ENCODE assay signal across 8 mouse cellular contexts in the genomic region with DNA sequence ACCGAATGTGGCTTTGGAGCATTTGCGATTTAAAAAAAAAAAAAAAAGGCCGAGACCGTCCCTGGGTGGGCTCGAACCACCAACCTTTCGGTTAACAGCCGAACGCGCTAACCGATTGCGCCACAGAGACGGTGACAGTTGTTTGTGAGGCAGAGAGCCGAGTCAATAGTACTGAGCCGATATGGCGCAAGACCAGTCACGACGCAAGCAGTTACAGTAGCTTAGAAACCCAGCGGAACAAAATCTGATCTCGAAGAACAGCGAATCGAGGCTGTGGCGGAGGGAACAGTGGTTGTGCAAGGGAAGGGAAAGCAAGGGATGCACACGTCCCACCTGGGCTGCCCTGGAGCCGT. TPM values are rescaled to one million over a fixed set of nuclear protein-coding genes. Genes with fewer than 3 reads are reported as not detected.
DNase-seq lines count a peak whose midpoint lies in the region; ATAC-seq lines count a peak whose summit lies in the region.

No protein-coding gene starts in this region.

- H3K9me3 ChIP-seq in hindbrain, embryonic 13.5 days = no peaks in the 10 kb centered on the region

- no peak; the same call in 1 of the 2 replicates for ATAC-seq in hindbrain, embryonic 13.5 days (ENCODE audit: low FRiP score)

- H3K4me3 ChIP-seq in hindbrain, embryonic 13.5 days = peak overlapping the region; percentile 72

- H3K27me3 ChIP-seq in hindbrain, embryonic 13.5 days = no peaks in the 10 kb centered on the region

- peaks cover 21% of the 10 kb centered on the region for H3K36me3 ChIP-seq in hindbrain, embryonic 13.5 days

- H3K9ac ChIP-seq in hindbrain, embryonic 13.5 days = peak overlapping the region; percentile 79

- H3K4me2 ChIP-seq in hindbrain, embryonic 13.5 days = peak overlapping the region; percentile 89

- H3K27ac ChIP-seq in hindbrain, embryonic 13.5 days = peak overlapping the region; percentile 90

- peaks cover 42% of the 10 kb centered on the region for H3K4me1 ChIP-seq in hindbrain, embryonic 13.5 days (replicated peaks)

- under 1% methylated on average over 24 of the region's 24 CpGs for WGBS in hindbrain, embryonic 13.5 days

- peak; percentile 85 for DNase-seq in Muller cell, postnatal 12 days (ENCODE audit: inconsistent ontology term)
- DNase-seq in cerebellum, adult 9-11 months = peak; percentile 90
- DNase-seq in frontal cortex, postnatal 14 days (ENCODE audit: low spot score in 2 of 2) = peak; percentile 83 to 93
- peak; percentile 87 to 91 for DNase-seq in layer of hippocampus, postnatal 36 days
- peak; percentile 91 to 95 for DNase-seq in lung, postnatal 4 days
- DNase-seq in retina, postnatal 1 day = peak; percentile 92
- DNase-seq in thymus, postnatal 4 days = peak; percentile 92

RNA-seq across cellular contexts. Expression of gene Psmb3, which starts 0.8 kb away (rescaled TPM):
- 476 and 483 TPM in 2 replicates for polyA plus RNA-seq in hindbrain, embryonic 13.5 days (2015; fragmentation: Nextera tagmentation; extraction: Ambion mirVana)
- 100 to 1,000 TPM; 125 to 129 TPM for total RNA-seq in layer of hippocampus, postnatal 36 days (2021)

RNA-seq across cellular contexts. Expression of gene Pcgf2, which starts 2.1 kb away (rescaled TPM):
- polyA plus RNA-seq in hindbrain, embryonic 13.5 days (2015; fragmentation: Nextera tagmentation; extraction: Ambion mirVana) = 26.2 and 26.3 TPM in 2 replicates
- 10 to 100 TPM; 23.5 to 30.6 TPM for total RNA-seq in layer of hippocampus, postnatal 36 days (2021)

RNA-seq across cellular contexts. Expression of gene Cisd3, which starts 16.7 kb away (rescaled TPM):
- 23.8 and 25.6 TPM in 2 replicates for polyA plus RNA-seq in hindbrain, embryonic 13.5 days (2015; fragmentation: Nextera tagmentation; extraction: Ambion mirVana)
- total RNA-seq in layer of hippocampus, postnatal 36 days (2021) = 10 to 100 TPM; 52.8 to 58.2 TPM

RNA-seq across cellular contexts. Expression of gene Mllt6, which starts 39.2 kb away (rescaled TPM):
- 3.4 and 4.1 TPM in 2 replicates for polyA plus RNA-seq in hindbrain, embryonic 13.5 days (2015; fragmentation: Nextera tagmentation; extraction: Ambion mirVana)
- total RNA-seq in layer of hippocampus, postnatal 36 days (2021) = 100 to 1,000 TPM; 105 to 110 TPM

RNA-seq across cellular contexts. Expression of gene Pip4k2b, which starts 42.1 kb away (rescaled TPM):
- 4.3 and 4.7 TPM in 2 replicates for polyA plus RNA-seq in hindbrain, embryonic 13.5 days (2015; fragmentation: Nextera tagmentation; extraction: Ambion mirVana)
- total RNA-seq in layer of hippocampus, postnatal 36 days (2021) = 100 to 1,000 TPM; 109 to 112 TPM
